Mouse (Mus musculus): ENCODE results near the gene Cwc15. TPM values are rescaled to one million over a fixed set of nuclear protein-coding genes. Genes with fewer than 3 reads are reported as not detected.

Cwc15 gene
- polyA plus RNA-seq, 1 experiment, result 129 TPM

- H3K4me3 ChIP-seq (replicated peaks; ENCODE audit: insufficient read depth, low read depth, low read length), result no peak overlapping the region
- no peaks in the 10 kb centered on the region for H3K4me1 ChIP-seq (ENCODE audit: control insufficient read depth, insufficient read depth, low read length)
- DNase-seq, result no peak
- no peaks in the 10 kb centered on the region for H3K27me3 ChIP-seq (ENCODE audit: control insufficient read depth, insufficient read depth, low read length)
- 11% methylated on average over 3 of the region's 3 CpGs for WGBS
- TF ChIP-seq CTCF (IDR thresholded peaks at IDR 0.05; ENCODE audit: borderline replicate concordance, insufficient read depth, low read depth, low read length), result no peak
- no peak for TF ChIP-seq POLR2A (IDR thresholded peaks at IDR 0.05; ENCODE audit: borderline replicate concordance, insufficient read depth, low read length)
- no peak overlapping the region for H3K27ac ChIP-seq (ENCODE audit: insufficient read depth, low read length)
Observed at GRCm38 (mm10) chr9:14532283-14532682, 31.9 kb downstream of the Cwc15 start.

- 96% methylated on average over 2 of the region's 2 CpGs for WGBS
- H3K4me1 ChIP-seq (ENCODE audit: control insufficient read depth, insufficient read depth, low read length), result no peaks in the 10 kb centered on the region
- H3K27me3 ChIP-seq (ENCODE audit: control insufficient read depth, insufficient read depth, low read length), result no peaks in the 10 kb centered on the region
- H3K4me3 ChIP-seq (replicated peaks; ENCODE audit: insufficient read depth, low read depth, low read length), result no peak overlapping the region
- no peak for DNase-seq
- no peak overlapping the region for H3K27ac ChIP-seq (ENCODE audit: insufficient read depth, low read length)
- no peak for TF ChIP-seq CTCF (IDR thresholded peaks at IDR 0.05; ENCODE audit: borderline replicate concordance, insufficient read depth, low read depth, low read length)
- no peak for TF ChIP-seq POLR2A (IDR thresholded peaks at IDR 0.05; ENCODE audit: borderline replicate concordance, insufficient read depth, low read length)
Observed at GRCm38 (mm10) chr9:14533659-14534058, 33.2 kb downstream of the Cwc15 start.

GRCm38 (mm10) chr9:14534833-14535456 lies 34.5 kb downstream of the Cwc15 start:
- no peak for DNase-seq
- H3K27ac ChIP-seq (ENCODE audit: insufficient read depth, low read length), result no peak overlapping the region
- 43% methylated on average over 9 of the region's 9 CpGs for WGBS
- no peaks in the 10 kb centered on the region for H3K27me3 ChIP-seq (ENCODE audit: control insufficient read depth, insufficient read depth, low read length)
- H3K4me3 ChIP-seq (replicated peaks; ENCODE audit: insufficient read depth, low read depth, low read length), result no peak overlapping the region
- no peak for TF ChIP-seq CTCF (IDR thresholded peaks at IDR 0.05; ENCODE audit: borderline replicate concordance, insufficient read depth, low read depth, low read length)
- no peak for TF ChIP-seq POLR2A (IDR thresholded peaks at IDR 0.05; ENCODE audit: borderline replicate concordance, insufficient read depth, low read length)
- no peaks in the 10 kb centered on the region for H3K4me1 ChIP-seq (ENCODE audit: control insufficient read depth, insufficient read depth, low read length)

GRCm38 (mm10) chr9:14544034-14544757 lies 43.8 kb downstream of the Cwc15 start:
- TF ChIP-seq CTCF (IDR thresholded peaks at IDR 0.05; ENCODE audit: borderline replicate concordance, insufficient read depth, low read depth, low read length), result no peak
- TF ChIP-seq POLR2A (IDR thresholded peaks at IDR 0.05; ENCODE audit: borderline replicate concordance, insufficient read depth, low read length), result no peak
- WGBS, result 46% methylated on average over 9 of the region's 9 CpGs
- Histone ChIP-seq H3K4me3 (replicated peaks; ENCODE audit: insufficient read depth, low read depth, low read length) (no peak overlapping the region), H3K4me1 (ENCODE audit: control insufficient read depth, insufficient read depth, low read length) (no peaks in the 10 kb centered on the region), H3K27me3 (ENCODE audit: control insufficient read depth, insufficient read depth, low read length) (no peaks in the 10 kb centered on the region), H3K27ac (ENCODE audit: insufficient read depth, low read length) (no peak overlapping the region)
- DNase-seq, result no peak

GRCm38 (mm10) chr9:14547584-14548365 lies 47.4 kb downstream of the Cwc15 start:
- WGBS, result 75% methylated on average over 12 of the region's 12 CpGs
- H3K4me3 ChIP-seq (replicated peaks; ENCODE audit: insufficient read depth, low read depth, low read length), result no peak overlapping the region
- no peak for DNase-seq

GRCm38 (mm10) chr9:14548366-14548761 lies 47.9 kb downstream of the Cwc15 start:
- H3K4me3 ChIP-seq (replicated peaks; ENCODE audit: insufficient read depth, low read depth, low read length), result no peak overlapping the region
- 69% methylated on average over 11 of the region's 11 CpGs for WGBS
- no peak for DNase-seq
- H3K27me3 ChIP-seq (ENCODE audit: control insufficient read depth, insufficient read depth, low read length), result no peaks in the 10 kb centered on the region
- no peak for TF ChIP-seq POLR2A (IDR thresholded peaks at IDR 0.05; ENCODE audit: borderline replicate concordance, insufficient read depth, low read length)
- no peak for TF ChIP-seq CTCF (IDR thresholded peaks at IDR 0.05; ENCODE audit: borderline replicate concordance, insufficient read depth, low read depth, low read length)
- no peak overlapping the region for H3K27ac ChIP-seq (ENCODE audit: insufficient read depth, low read length)
- no peaks in the 10 kb centered on the region for H3K4me1 ChIP-seq (ENCODE audit: control insufficient read depth, insufficient read depth, low read length)

More at GRCm38 (mm10) chr9:14547584-14548365, 47.4 kb downstream of the Cwc15 start:
- no peaks in the 10 kb centered on the region for H3K4me1 ChIP-seq (ENCODE audit: control insufficient read depth, insufficient read depth, low read length)
- H3K27ac ChIP-seq (ENCODE audit: insufficient read depth, low read length), result no peak overlapping the region
- no peaks in the 10 kb centered on the region for H3K27me3 ChIP-seq (ENCODE audit: control insufficient read depth, insufficient read depth, low read length)
- TF ChIP-seq CTCF (IDR thresholded peaks at IDR 0.05; ENCODE audit: borderline replicate concordance, insufficient read depth, low read depth, low read length) (no peak), POLR2A (IDR thresholded peaks at IDR 0.05; ENCODE audit: borderline replicate concordance, insufficient read depth, low read length) (no peak)

- 92% methylated on average over 10 of the region's 10 CpGs for WGBS
- H3K4me3 ChIP-seq (replicated peaks; ENCODE audit: insufficient read depth, low read depth, low read length), result no peak overlapping the region
- H3K27ac ChIP-seq (ENCODE audit: insufficient read depth, low read length), result no peak overlapping the region
- DNase-seq, result no peak
- H3K4me1 ChIP-seq (ENCODE audit: control insufficient read depth, insufficient read depth, low read length), result no peaks in the 10 kb centered on the region
- no peak for TF ChIP-seq CTCF (IDR thresholded peaks at IDR 0.05; ENCODE audit: borderline replicate concordance, insufficient read depth, low read depth, low read length)
- no peak for TF ChIP-seq POLR2A (IDR thresholded peaks at IDR 0.05; ENCODE audit: borderline replicate concordance, insufficient read depth, low read length)
- H3K27me3 ChIP-seq (ENCODE audit: control insufficient read depth, insufficient read depth, low read length), result no peaks in the 10 kb centered on the region
Observed at GRCm38 (mm10) chr9:14558332-14558731, 57.9 kb downstream of the Cwc15 start.

Data from cerebellum, adult 2 months (tissue).